Mouse (Mus musculus) stomach, embryonic 14.5 days (tissue): ENCODE data around the gene Msantd3. TPM values are rescaled to one million over a fixed set of nuclear protein-coding genes. Genes with fewer than 3 reads are reported as not detected.

Experiments
- ATAC-seq: fragments of 200-750 bp; cut with Nextera tagmentation; 2 replicates; pipeline ENCODE4 v1.8.0; 2017; ENCODE audit warnings: low read depth, moderate TSS enrichment; ENCODE audit not compliant: insufficient number of reproducible peaks, insufficient read depth, low FRiP score
- H3K27ac ChIP-seq: fragments of 300-500 bp; sonication (generic); 2 replicates; pipeline ENCODE4 v1.5.1; 2014; ENCODE audit warnings: mild to moderate bottlenecking, low read length, moderate library complexity, mixed read lengths
- H3K27me3 ChIP-seq: fragments of 300-500 bp; sonication (generic); 2 replicates; pipeline ENCODE4 v1.6.1; 2014; ENCODE audit warnings: low read length, control low read depth, mixed read lengths; ENCODE audit not compliant: control insufficient read depth, insufficient read depth
- H3K36me3 ChIP-seq: fragments of 300-500 bp; sonication (generic); 2 replicates; pipeline ENCODE4 v1.6.1; 2014; ENCODE audit warnings: mild to moderate bottlenecking, control low read depth, low read length, moderate library complexity, mixed read lengths; ENCODE audit not compliant: control insufficient read depth, insufficient read depth
- H3K4me1 ChIP-seq: fragments of 300-500 bp; sonication (generic); 2 replicates; pipeline ENCODE4 v1.6.1; 2014; ENCODE audit warnings: low read length, control low read depth, mixed read lengths; ENCODE audit not compliant: control insufficient read depth, insufficient read depth
- H3K4me2 ChIP-seq: fragments of 300-500 bp; sonication (generic); replicated peaks from 2 replicates; pipeline ENCODE4 v1.6.1; 2014; ENCODE audit warnings: low read depth, low read length, control low read depth
- H3K4me3 ChIP-seq: fragments of 300-500 bp; sonication (generic); 2 replicates; pipeline ENCODE4 v1.5.1; 2014; ENCODE audit warnings: low read depth, low read length, control low read depth
- H3K9ac ChIP-seq: fragments of 300-500 bp; sonication (generic); replicated peaks from 2 replicates; pipeline ENCODE4 v1.6.1; 2014; ENCODE audit warnings: low read depth, mild to moderate bottlenecking, control low read depth, low read length, moderate library complexity, mixed read lengths
- H3K9me3 ChIP-seq: fragments of 300-500 bp; sonication (generic); 2 replicates; pipeline ENCODE4 v1.6.1; 2016; ENCODE audit warnings: low read depth, low read length, control low read depth; ENCODE audit not compliant: control insufficient read depth
- WGBS: fragments of 180-500 bp; shearing (Covaris S2); extraction: QIAGEN DNeasy Blood & Tissue Kit; methylation state at CpG from one replicate; pipeline ENCODE4 v1.1.7; 2014; 5-methylcytosine and 5-hydroxymethylcytosine counted together
- polyA plus RNA-seq: library from polyadenylated mRNA; unstranded; fragments of >200 nt; fragmentation: Nextera tagmentation; extraction: Ambion mirVana; gene quantifications from 2 replicates; pipeline ENCODE4 v1.2.1, GENCODE M21; 2014

Gene Msantd3
- polyA plus RNA-seq, 1 experiment from 2014 or later, result 24.8 TPM

DNA sequence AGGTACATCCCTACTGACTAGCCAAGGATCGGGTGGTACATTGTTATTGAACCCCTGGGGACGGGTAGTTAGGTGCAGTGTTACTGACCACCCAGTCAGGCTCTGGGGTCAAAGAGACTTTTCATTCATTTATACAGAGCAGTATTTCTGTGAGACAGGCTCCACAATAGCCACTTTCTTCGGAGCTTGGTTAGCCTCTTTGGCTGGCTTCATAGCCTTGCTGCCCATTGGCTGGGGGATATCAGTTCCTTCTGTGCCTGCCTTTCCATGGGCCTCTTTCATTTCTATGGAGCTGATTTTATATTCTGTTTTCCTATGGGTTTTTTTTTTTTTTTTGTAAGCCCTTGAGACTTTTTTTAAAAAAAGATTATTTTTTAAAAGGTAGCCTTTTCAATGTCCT is 65.9 kb downstream of the Msantd3 start:
- Histone ChIP-seq H3K9me3 (no peaks in the 10 kb centered on the region), H3K4me2 (no peak overlapping the region), H3K4me3 (no peak overlapping the region), H3K36me3 (peaks cover 5% of the 10 kb centered on the region; the same call in 1 of the 2 replicates), H3K27me3 (no peaks in the 10 kb centered on the region), H3K4me1 (no peaks in the 10 kb centered on the region), H3K27ac (no peak overlapping the region), H3K9ac (no peak overlapping the region)
- no peak for ATAC-seq
- WGBS, result 83% methylated on average over 3 of the region's 3 CpGs

DNA sequence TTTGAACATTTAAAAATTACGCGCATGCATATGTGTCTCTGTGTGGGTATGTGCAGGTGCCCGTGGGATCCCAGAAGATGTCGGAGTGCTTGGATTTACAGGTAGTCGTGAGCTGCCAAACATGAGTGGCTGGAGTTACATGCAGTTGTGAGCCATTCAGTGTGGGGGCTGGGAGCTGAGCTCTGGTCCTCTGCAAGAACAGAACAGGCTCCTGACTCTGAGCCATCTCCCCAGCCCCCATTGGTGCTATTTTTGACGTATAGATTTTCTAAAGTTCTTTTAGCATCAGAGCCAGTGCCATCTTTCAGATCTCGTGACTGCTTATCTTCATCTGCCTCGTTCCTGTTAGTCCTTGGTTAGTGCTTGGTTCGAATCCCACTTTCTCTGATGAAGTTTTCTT is 69.8 kb downstream of the Msantd3 start:
- no peak overlapping the region for H3K27ac ChIP-seq
- WGBS, result 91% methylated on average over 9 of the region's 9 CpGs
- H3K27me3 ChIP-seq, result no peaks in the 10 kb centered on the region
- H3K9ac ChIP-seq, result no peak overlapping the region
- H3K4me2 ChIP-seq, result no peak overlapping the region
- H3K9me3 ChIP-seq, result no peaks in the 10 kb centered on the region
- peaks cover 13% of the 10 kb centered on the region for H3K36me3 ChIP-seq
- no peaks in the 10 kb centered on the region for H3K4me1 ChIP-seq
- ATAC-seq, result no peak
- H3K4me3 ChIP-seq, result no peak overlapping the region

DNA sequence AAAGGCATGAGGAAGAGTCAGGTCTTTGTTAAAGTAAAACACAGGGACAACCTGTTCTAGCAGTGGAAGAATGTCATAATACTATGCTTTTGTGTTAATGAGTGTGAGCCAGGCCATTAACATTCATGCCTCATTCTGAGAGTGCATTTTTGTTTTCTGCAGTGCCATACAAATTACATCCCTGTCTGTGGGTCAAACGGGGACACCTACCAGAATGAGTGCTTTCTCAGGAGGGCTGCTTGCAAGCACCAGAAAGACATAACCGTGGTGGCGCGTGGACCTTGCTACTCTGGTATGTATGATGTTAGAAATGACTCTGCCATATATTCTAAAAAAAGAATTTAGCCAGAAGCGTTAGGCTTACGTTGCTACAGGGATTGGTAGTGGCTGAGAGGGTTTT is 70.5 kb downstream of the Msantd3 start:
- no peak overlapping the region for H3K4me2 ChIP-seq
- no peaks in the 10 kb centered on the region for H3K27me3 ChIP-seq
- no peak overlapping the region for H3K27ac ChIP-seq
- WGBS, result 94% methylated on average over 6 of the region's 6 CpGs
- no peak for ATAC-seq
- H3K36me3 ChIP-seq, result peaks cover 13% of the 10 kb centered on the region
- H3K4me3 ChIP-seq, result no peak overlapping the region
- no peaks in the 10 kb centered on the region for H3K9me3 ChIP-seq
- H3K9ac ChIP-seq, result no peak overlapping the region
- H3K4me1 ChIP-seq, result no peaks in the 10 kb centered on the region

Other genes starting within 250 kb of the Msantd3 start
- gene Tex10, start 66.5 kb upstream of the Msantd3 start, polyA plus RNA-seq, result 75.5 and 80.5 TPM in 2 replicates
- gene Tmeff1, start 45.2 kb downstream of the Msantd3 start, polyA plus RNA-seq, result 35.8 and 46.2 TPM in 2 replicates
- gene Cavin4, start 123.6 kb downstream of the Msantd3 start, polyA plus RNA-seq, result 0.78 and 1.4 TPM in 2 replicates